Mouse (Mus musculus) B cell, adult (primary cell): Measurements from ENCODE around the gene Rxra. TPM values are rescaled to one million over a fixed set of nuclear protein-coding genes. Genes with fewer than 3 reads are reported as not detected.

Experiments used
- total RNA-seq: library from RNA; stranded (reverse); gene quantifications from 4 replicates; pipeline ENCODE4 v1.2.4, GENCODE M21; 2023; ENCODE audit not compliant: inconsistent age

Gene Rxra
- total RNA-seq, result 1.7 to 2.9 TPM (median 2.6 TPM) in 4 replicates

DNA sequence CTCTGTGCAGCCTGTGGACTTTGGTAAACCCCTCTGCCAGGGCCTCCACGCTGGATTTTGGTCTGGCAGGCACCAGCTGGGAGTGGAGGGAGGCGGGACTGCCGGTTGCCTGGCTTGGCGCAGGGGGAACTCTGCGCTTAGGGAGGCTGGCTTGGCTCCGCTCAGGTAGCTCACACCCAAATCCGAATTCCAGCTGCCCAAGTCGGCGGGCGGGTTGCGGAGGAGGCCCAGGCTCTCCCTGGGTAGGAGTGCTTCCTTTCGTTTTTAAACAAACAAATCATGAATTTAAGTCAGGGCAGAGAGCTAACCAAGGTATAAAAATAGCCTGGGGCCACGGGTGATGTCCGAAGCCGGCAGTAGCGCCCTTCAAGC lies at the start of gene Rxra:
TSS of gene Rxra (plus strand) at position 335 of the 372 bp plus-strand sequence.

Other genes with a start within 250 kb of the Rxra start
- 145 to 159 TPM (median 155 TPM) in 4 replicates for gene Vav2, start 249.4 kb upstream of the Rxra start, total RNA-seq
- 0.27 to 0.35 TPM in 2 of 4 replicates, not detected in the others for gene Brd3os, start 234.1 kb upstream of the Rxra start, total RNA-seq
- 36.8 to 45.3 TPM (median 38.6 TPM) in 4 replicates for gene Brd3, start 168.8 kb upstream of the Rxra start, total RNA-seq
- 34.4 to 45.0 TPM (median 41.5 TPM) in 4 replicates for gene Wdr5, start 161.3 kb upstream of the Rxra start, total RNA-seq
- 0.09 TPM in 1 of 4 replicates, not detected in the others for gene Col5a1, start 210.0 kb downstream of the Rxra start, total RNA-seq